Mouse (Mus musculus): ENCODE measurements around the gene Ahsa1.
"Not testable (repeated sequence)": the region's sequence is repeated elsewhere in the genome, so short reads cannot be mapped to it uniquely, and the experiment has no call there.

Gene Ahsa1

DNA sequence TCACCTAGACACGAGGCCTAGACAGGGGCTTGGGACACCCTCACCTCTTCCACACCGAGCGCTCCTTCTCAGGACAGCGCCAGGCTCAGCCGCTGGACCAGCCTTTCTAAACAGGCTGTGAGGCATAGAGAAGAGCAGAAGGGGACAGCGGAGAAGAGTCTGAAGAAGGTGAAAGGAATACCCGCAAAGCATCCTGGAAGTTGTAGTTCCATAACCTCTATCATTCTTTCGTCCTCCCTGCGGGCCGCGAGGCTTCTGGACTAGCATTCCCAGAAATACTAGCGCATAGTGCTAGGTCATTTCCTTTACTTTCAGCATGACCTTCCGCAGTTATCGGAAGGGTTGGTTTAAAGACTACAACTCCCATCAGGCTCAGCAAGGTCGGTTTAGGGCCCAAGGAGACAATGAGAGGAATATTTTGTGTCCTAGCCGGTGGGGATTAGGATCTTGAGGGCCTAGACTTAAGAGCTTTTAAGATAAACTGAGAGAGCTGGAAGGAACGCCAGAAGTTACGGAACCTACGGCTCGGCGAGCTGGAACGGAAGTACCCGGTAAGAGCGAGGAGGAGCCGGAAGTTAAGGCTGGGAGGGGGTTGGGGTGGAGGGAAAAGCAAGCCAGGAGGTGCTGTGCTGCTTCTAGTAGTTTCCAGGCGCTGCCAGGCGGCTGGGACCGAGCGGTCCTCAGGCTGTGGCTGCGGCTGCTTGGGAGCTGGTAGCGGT, at the start of gene Ahsa1, which contains the start of gene Vipas39:
Gene Ahsa1 (plus strand): TSS at position 372 of the 719 bp plus-strand sequence.
Gene Vipas39 (minus strand): TSS at position 149 of the 719 bp plus-strand sequence.
- peak; percentile 91 to 94 for DNase-seq

DNA sequence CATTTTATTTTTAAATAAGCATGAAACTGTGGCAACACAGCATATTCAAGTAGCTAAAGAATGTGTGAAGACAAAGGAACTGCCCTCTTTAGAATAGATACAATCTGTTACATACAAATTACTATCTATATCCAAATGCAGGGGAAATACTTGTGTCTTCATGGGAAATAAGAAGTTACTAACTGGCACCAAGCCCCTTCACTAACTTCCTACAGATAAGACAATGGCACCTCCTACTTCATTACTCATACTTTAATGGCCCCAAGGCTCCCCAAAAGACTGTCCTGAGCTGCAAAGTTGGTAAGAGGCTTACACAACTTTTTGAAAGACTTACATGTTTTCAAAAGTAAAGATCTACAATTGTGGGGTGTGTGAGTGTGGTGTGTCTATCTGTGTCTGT, 48.7 kb upstream of the Ahsa1 start:
- no peak for DNase-seq

DNA sequence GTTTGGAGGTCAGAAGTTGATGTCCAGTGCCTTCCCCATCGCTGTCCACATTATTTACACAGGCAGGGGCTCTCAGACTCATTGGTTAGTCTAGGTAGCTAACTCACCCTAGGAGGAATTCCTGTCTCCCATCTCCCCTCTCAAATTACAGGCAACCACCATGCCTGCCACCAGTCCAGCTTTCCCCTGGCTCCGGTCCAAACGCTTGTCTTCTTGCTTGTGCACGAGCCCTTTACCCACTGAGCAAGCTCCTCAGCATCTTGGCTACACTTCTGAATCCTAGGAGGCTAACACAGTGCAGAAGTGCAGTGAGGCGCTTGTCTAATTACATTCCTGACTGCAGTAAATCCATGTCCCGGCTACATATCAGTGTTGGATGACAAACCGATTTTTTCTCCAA, 46.9 kb upstream of the Ahsa1 start:
- peak; percentile 81 to 85 for DNase-seq

DNA sequence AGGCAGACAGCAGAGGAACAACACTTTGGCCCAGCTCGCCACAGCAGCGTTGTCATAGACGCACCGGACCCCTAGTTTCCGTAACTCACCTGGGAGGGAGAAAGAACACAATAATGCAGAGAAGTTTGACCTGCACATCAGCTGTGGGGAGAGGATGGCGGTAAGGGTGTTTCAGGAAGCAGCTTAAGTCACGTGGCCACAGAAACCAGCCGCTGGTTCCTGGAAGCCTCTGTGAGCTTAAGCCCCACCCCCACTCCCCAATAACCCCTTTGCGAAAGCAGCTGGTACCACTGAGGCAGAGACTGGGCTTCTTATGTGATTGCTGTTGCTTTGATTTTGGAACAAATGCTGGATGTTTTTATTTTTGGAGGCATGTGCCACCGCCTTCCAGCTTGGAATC, 41.3 kb upstream of the Ahsa1 start:
- no peak for DNase-seq

DNA sequence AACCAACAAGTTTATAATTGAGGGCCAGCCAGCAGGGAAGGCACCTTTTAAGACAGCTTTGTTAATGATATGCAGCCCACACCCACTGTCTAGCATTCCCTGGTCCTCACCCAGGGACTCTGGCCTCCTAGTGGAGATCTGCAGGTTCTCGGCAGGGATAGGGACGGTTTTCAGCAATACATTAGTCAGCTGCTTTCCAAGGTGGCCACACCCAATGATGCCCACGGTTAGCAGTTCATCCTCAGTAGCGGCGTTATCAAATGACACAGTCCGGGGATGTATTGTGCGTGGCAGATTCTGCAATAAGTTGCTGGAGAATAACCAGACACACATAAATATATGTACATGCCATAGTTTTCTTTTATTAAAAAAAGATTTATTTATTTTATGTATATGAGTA, 39.5 kb upstream of the Ahsa1 start:
- DNase-seq, result no peak

DNA sequence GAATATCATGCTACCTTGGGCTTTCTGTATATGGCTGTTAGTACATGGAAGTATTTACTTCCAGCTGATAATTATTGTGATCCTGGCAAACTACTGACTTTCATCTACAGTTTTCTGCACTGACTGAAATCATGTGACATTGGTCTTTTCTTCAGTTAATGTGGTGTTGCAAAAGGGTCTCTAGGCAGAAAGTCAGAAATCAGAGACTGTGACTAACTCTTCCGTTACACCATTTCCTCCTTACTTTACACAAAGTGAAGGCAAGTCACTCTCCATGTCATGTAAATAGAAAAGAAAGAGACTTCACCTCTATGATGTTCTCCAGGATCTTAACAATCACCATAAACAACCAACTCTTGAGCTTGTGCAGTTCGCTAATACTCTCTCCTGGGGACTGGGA, 36.6 kb upstream of the Ahsa1 start:
- DNase-seq, result no peak

DNA sequence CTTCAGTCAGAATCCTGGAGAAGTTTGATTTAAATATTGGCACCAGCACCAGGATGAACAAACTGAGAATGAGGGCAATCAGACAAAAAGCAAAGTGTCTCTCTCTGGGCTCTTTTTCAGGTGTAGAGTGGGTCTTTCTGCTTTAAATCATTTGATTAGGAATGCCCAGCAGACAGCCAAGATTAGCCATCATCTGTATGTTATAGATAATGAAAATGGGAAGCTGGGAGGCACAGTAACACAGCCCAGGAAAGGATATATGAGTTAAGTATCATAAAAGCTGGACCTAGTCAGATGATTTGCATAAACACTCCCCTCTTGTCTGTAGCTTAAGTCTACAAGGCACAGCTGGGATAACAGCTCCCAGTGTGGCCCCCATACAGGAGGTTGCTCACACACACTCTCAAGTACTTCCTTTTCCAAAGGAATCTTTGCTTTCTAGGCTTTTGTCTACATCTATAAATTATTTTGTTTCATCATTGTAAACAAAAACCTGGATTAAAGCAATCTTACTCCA, 35.8 kb upstream of the Ahsa1 start:
- no peak for DNase-seq

DNA sequence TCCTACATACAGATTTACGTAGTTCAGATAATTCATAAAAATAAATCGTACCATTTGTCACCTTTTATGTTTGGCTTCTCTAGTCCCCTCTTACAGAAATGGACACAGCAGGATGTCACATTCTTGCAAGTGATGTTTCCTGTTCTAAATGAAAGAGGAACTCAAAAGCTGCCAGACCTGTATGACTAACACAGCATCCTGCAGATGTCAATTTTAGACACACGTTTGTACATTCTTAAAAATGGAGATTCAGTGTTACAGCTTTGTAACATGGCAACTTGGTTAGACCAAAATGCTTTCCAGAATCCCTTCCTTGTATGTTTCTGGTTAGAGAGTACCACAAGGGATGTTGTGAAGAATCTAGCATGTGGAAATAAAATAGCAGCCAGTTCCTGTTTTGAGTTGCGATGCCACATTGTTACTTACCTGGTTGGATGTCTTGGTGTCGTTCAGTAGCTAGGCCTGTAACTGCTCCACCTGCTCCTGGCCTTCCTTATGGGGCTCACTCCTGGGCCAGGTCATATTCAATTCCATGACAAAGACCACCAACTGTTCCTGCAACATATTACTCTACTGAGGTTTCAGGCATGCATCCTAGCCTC, 29.3 kb upstream of the Ahsa1 start:
- DNase-seq, result no peak

DNA sequence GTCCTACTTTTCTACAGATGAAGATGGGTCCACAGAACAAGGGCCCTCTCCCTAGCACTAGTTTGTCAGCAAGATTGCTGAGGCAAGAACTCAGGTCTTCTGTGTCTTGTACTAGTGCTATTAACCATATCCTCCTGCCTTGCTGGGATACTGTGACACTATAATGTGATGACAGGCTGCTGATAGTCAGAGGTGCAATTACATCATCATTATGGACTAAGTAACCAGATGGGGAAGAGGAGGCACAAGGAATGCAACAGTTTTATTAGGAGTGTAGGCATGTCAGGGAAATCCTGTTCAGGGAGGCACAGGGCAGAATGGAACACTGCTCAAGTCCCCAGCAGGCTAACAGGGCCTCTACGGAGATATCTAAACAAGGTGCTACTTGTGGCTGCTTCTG, 27.6 kb upstream of the Ahsa1 start, which contains the start of gene Noxred1:
Gene Noxred1 (minus strand): TSS at position 101 of the 400 bp plus-strand sequence.
- no peak for DNase-seq

DNA sequence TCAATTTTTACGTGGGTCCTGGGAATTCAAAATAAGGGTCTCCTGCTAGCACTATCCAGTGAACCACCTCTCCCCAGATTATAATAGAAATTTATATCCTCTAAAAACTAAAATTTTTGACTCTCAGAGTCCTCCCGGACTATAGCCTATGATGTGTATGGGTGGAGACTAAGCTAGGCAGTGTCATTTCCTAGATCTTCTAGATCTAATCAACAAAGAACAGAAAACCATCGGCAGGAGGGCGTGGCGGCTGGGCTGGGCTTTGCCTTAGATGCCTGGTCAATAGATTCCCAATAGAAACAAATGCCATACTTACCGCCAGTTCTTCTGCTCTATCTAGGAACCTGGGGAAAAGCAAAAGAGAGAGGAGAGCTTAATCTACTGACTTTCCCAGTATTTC, 16.1 kb upstream of the Ahsa1 start:
- DNase-seq, result no peak

DNA sequence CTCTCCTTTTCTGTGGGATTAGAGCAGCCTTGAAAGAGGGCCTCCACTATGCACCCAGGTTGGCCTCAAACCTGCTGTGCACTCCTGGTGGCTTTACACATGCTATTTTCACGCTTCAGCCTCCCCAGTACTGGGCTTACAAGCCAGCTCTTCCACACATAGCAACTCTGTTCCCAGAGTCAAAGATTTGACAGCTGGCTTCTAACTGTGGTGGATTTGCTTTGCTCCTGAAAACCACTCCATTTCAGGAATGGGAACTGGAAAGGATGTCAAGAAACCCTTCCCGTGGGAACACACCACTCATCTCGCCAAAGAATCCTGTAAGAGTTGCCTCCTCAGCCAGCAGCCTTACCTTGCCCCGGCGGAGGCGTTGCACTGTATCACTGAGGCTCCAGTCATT, 12.4 kb upstream of the Ahsa1 start:
- DNase-seq, result no peak

DNA sequence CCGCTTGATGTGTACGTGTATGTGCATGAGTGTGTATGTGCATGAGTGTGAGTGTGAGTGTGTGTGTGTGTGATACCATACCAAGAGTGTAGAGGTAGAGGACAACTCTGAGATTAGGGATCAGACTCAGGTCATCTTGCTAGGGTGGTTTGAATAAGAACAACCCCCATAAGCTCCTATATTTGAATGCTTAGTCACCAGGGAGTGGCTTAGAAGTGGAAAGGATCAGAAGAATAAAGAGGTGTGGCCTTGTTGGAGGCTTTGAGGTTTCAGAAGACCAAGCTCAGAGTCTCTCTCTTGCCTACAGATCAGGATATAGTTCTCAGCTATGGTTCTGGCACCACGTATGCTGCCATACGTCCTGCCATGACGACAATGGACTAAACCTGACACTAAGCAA, 9.7 kb upstream of the Ahsa1 start:
- no peak for DNase-seq

DNA sequence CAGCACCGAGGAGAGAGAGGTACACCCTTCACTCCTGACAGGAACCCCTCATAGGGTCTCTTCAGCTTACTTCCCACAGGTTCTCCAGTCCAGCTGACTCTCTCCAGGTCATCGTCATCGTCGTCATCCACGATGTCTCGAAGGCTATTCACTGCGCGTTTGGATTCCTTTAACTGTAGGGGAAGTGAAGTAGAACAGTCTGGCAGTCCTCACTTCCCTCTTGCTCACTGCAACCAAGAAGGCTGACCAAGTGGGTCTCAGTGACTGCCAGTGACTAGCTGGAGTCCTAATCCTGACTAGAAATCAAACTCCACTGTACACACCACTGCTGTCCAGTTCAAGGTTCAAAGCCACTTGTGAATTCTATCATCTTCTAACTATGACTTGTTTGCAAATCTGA, 5.7 kb upstream of the Ahsa1 start:
- no peak for DNase-seq

DNA sequence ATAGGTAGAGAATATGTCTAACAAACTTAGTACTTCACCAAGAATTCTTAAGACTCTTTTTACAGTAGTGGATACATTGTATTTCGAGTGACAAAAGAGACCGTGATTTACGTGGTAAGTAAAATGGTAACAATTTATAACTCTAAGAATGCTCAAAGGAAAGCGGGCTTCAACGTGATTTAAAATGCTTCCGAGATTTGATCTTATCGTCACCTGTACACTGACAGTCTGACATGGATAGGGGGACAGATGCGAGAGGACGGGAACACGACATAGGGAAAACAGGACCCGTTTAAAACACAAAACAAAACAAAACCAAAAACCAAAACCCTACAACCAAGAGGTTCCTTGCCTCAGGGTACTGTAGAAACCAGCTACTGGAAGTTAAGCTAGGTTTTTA, 835 bp upstream of the Ahsa1 start:
- no peak for DNase-seq

DNA sequence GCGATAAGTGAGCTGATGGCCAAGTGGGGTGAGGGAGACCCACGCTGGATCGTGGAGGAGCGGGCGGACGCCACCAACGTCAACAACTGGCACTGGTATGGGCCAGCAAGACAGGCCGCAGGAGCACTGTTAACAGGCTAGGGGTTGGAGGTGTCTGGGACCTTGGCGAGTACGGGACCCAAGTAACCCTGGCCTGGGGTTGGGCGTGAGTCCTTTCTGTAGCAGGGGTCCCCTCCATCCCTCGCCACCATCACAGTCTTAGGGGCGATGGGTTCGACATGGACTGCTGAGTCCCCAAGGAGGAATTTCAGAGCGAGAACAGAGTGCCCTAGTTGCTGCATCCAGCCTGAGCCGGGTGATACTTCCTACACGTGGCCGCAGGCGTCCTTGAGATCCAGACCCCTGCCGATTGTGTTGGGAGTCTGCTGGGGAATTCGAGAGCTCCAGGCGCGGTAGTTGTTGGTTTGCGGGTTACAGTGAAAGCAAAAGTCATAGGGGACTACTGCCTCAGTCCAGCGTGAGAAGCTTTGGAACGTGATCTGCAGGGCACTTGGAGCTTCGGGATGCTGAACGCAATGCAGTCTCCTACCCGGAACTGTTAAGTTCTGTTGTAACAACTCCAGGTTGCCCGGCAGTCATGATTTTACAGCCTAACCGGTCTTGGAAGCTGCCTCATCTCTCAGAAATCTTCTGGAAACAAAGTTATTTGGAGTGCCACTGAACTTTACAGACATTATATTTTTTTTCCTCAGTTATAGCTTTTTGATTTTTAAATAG, 736 bp downstream of the Ahsa1 start:
- DNase-seq, result no peak

DNA sequence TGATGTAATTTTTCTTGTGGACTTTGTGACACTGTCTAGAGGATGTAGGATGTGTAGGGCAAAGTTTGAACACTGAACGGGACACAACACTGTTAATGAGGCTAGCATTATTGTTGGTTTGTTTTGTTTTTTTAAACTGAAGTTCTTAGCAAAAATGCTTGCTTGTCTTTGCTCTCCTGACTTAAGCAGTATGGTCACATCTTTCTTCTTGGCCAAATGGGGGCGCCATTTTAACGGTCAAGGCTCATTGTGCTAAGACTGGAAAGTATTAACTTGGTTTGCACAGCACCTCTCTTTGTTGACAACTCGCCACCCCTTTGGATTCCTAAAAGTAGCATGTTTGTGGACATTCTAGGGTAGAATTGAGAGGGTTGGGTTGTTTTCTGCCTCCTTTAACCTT, 1.4 kb downstream of the Ahsa1 start:
- peak; percentile 70 to 72 for DNase-seq

DNA sequence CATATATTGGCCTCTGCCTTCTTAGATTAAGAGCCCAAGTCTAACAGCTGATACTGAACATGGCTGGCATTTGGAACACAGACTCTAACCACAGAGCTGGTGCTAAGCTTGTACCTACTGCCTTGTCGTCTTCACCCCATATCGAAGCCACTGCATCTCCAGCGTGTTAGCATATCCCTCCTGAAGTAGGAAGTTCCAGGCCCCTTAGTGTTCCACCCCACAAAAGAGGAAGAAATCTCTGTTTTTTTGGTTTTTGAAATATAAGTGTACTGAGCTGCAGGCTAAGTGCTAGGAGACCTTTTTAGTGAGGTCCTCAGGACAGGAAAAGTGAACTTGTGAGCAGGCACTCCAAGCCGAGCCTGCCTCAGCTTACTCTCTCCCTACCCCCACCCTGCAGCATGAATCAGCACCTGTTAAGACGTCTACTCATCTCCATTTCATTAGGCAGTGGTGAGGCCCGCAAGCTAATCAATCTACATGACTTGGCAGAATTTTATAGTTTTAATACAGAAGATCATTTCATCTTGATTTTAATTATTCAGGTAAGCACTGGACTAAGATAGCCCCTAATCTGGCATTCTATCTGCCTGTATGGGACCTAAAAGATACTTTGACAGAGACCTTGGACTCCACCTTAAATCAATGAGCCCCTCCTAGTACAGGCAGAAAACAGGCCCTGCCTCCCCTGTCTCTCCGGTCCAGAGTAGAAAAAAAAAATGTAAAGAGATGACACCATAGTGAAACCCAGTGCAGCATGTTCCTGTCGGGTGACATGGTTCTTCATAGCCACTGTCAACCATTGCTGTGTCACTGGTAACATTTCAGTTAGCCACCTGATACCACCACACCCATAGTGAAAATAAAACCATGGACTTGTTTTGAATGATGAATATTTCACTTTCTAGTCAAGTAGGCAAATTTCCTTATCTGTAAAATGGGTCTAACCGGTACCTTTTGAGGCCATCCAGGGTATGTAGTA, 8.9 kb downstream of the Ahsa1 start:
- DNase-seq, result no peak

DNA sequence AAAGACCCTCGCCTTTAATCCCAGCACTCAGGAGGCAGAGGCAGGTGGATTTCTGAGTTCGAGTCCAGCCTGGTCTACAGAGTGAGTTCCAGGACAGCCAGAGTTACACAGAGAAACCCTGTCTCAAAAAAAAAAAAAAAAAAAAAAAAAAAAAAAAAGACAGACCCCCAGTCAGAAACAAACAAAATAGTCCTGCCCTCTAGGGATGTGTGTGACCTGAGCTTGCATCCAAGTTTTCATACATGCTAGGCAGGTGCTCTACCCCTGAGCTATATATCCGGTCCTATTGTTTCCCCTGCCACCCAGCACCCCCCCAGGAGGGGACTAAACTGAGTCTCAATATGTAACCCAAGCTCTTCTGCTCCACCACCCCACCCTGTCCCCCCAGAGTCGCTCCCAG, 11.0 kb downstream of the Ahsa1 start:
- DNase-seq, result not testable (repeated sequence)

DNA sequence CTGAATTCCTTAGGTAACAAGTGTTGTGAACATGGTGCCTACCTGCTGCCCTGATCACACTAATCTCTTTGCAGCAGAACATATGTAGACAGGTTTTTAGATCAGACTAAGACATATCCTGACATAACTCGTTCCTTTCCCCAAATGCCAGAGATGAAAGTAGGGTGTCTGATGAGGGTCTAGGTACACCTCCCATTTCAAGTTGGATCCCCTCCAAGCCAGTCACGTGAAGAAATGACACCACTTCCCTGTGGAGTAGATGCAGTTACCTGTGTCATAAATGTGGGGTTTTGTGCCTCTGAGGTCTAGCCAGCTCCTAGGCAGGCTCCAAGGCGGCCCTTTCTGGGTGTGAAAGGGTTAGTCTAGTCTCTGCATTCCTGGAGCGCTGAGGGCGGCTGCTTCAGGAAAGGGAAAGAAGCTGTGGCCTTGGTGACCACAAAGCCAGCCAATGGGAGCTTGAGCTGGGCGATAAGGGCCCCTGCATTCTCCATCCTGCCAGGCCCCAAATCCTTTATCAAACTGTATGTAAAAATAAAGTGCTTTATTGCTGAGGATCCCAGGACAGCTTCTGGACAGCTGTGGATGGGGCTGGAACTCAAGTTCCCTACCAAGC, 11.9 kb downstream of the Ahsa1 start:
- DNase-seq, result no peak

DNA sequence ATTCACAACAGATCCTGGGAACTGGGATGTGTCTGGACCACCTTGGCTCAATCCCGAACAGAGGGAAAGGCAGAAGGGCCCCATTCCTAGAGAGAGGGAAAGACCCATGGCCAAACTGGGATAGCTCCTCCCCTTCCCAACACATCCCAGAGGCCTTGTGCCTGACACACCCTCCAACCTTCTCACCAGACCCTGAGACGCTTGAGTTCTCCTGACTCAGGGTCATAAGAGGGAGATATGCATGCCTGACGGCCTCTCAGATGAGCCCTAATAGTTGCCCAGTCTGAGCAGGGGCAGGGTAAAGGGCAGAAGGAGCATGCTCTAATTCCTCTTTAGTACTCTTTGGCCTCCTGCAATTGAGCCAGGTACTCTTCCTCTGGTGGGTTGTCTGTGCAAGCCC, 13.1 kb downstream of the Ahsa1 start:
- no peak for DNase-seq

DNA sequence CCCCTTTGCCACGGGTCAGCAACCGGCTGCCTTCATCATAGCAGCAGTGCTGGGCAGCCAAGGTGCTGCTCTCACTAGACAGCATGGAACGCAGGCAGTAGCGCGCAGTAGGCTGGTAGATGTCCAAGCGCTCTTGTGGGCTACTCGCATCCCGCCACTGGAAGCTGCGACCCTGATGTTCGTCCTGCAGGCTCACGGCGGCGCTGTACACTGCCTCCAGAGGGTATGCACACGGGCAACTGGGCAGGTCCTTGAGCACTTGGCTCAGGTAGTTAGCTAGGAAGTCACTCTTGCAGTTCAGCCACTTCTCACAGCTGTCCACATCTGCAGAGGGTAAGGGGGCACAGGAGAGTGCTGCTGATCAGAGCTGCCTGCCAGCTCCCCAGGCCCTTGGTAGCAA, 13.6 kb downstream of the Ahsa1 start:
- DNase-seq, result peak; percentile 23 to 27

DNA sequence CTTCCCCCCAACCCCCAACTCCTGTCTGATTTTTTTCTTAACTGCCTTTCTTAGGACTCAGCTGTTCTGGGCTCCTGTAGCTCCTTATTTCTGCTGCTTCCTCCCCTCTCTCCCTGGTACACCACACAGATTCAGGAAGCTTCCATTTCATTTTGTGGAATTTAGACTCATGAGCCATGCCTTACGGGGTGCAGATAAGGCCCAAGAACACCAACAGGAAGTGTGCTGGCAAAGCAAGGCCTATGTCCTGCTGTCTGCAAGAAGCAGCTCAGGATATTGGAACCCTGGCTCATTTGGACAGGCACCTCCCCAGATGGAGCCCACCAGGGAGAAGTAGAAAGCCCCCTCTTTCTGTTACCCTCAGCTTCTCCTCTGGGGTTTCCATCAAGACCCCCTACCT, 15.5 kb downstream of the Ahsa1 start:
- DNase-seq, result no peak

Measured in cerebellum, postnatal 10 days (tissue).